Mouse (Mus musculus): ENCODE results near the gene Mrnip. TPM values are rescaled to one million over a fixed set of nuclear protein-coding genes. Genes with fewer than 3 reads are reported as not detected.

Mrnip gene
- polyA plus RNA-seq, 1 experiment from 2014 or later, result 33.7 TPM

DNA sequence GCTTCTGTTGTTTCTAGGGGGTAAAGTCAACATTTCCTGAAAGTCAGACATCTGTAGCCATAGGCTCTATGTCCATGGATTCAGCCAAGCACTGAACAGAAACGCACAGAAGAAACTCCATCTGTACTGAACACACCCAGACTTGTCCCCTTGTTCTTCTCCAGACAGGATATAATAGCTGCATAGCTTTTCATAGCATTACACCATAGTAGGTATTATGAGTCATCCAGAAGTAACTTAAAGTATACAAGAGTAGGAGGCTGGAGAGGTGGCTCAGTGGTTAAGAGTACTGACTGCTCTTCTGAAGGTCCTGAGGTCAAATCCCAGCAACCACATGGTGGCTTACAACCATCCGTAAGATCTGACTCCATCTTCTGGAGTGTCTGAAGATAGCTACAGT, 18.5 kb upstream of the Mrnip start:
- H3K4me2 ChIP-seq (ENCODE audit: low read length), result no peak overlapping the region
- no peak overlapping the region for H3K27ac ChIP-seq (ENCODE audit: low read length)
- H3K4me3 ChIP-seq (replicated peaks; ENCODE audit: low read length), result no peak overlapping the region
- no peaks in the 10 kb centered on the region for H3K27me3 ChIP-seq (replicated peaks; ENCODE audit: control insufficient read depth, insufficient read depth, low read length)
- no peaks in the 10 kb centered on the region for H3K9me3 ChIP-seq (ENCODE audit: control insufficient read depth, low read length)
- WGBS, result 90% methylated on average over 2 of the region's 2 CpGs
- no peaks in the 10 kb centered on the region for H3K4me1 ChIP-seq (replicated peaks; ENCODE audit: control insufficient read depth, insufficient read depth, low read length)
- ATAC-seq, result no peak
- no peak overlapping the region for H3K9ac ChIP-seq (replicated peaks; ENCODE audit: low read depth, low read length)
- peaks cover 48% of the 10 kb centered on the region for H3K36me3 ChIP-seq (ENCODE audit: control insufficient read depth, insufficient read depth)

DNA sequence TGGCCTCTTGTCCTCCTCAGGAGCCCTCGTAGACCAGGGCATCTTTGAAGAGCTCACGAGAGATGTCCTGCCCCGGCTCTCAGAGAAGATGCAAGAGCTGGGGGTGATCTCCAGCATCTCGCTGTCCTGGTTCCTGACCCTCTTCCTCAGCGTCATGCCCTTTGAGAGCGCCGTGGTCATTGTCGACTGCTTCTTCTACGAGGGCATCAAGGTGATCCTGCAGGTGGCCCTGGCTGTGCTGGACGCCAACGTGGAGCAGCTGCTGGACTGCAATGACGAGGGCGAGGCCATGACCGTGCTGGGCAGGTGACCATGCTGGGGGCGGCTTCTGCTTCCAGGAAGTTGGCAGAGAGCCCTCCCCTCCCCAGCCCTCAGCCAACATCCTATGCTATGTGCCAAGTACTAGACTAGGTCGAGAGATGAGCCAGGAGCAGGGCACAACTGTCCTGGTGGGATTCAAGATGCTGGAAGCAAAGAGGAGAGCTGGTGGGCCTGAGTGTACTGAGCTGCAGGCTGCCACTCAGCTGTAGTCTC, 17.5 kb upstream of the Mrnip start:
- Histone ChIP-seq H3K4me2 (ENCODE audit: low read length) (no peak overlapping the region), H3K9me3 (ENCODE audit: control insufficient read depth, low read length) (no peaks in the 10 kb centered on the region), H3K36me3 (ENCODE audit: control insufficient read depth, insufficient read depth) (peaks cover 40% of the 10 kb centered on the region), H3K4me1 (replicated peaks; ENCODE audit: control insufficient read depth, insufficient read depth, low read length) (no peaks in the 10 kb centered on the region), H3K27me3 (replicated peaks; ENCODE audit: control insufficient read depth, insufficient read depth, low read length) (no peaks in the 10 kb centered on the region), H3K4me3 (replicated peaks; ENCODE audit: low read length) (no peak overlapping the region), H3K9ac (replicated peaks; ENCODE audit: low read depth, low read length) (no peak overlapping the region), H3K27ac (ENCODE audit: low read length) (no peak overlapping the region)
- WGBS, result 92% methylated on average over 16 of the region's 16 CpGs
- ATAC-seq, result no peak

DNA sequence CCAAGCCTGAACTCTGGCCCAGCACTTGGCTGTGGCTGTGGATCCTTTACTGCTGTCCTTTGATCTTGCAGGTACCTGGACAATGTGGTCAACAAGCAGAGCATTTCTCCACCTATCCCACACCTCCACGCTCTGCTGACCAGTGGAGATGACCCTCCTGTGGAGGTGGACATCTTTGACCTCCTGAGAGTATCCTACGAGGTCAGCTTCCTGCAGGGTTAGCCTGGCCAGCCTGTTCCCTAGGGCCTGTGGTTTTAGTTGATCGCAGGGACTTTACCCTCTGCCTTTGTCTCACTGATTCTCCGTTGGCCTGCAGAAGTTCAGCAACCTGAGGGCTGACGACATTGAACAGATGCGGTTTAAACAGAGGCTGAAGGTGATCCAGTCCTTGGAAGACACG, 15.9 kb upstream of the Mrnip start:
- Histone ChIP-seq H3K27me3 (replicated peaks; ENCODE audit: control insufficient read depth, insufficient read depth, low read length) (no peaks in the 10 kb centered on the region), H3K9ac (replicated peaks; ENCODE audit: low read depth, low read length) (no peak overlapping the region), H3K4me3 (replicated peaks; ENCODE audit: low read length) (no peak overlapping the region), H3K36me3 (ENCODE audit: control insufficient read depth, insufficient read depth) (peaks cover 34% of the 10 kb centered on the region), H3K27ac (ENCODE audit: low read length) (no peak overlapping the region), H3K4me2 (ENCODE audit: low read length) (no peak overlapping the region), H3K4me1 (replicated peaks; ENCODE audit: control insufficient read depth, insufficient read depth, low read length) (no peaks in the 10 kb centered on the region), H3K9me3 (ENCODE audit: control insufficient read depth, low read length) (no peaks in the 10 kb centered on the region)
- 95% methylated on average over 7 of the region's 7 CpGs for WGBS
- ATAC-seq, result no peak

DNA sequence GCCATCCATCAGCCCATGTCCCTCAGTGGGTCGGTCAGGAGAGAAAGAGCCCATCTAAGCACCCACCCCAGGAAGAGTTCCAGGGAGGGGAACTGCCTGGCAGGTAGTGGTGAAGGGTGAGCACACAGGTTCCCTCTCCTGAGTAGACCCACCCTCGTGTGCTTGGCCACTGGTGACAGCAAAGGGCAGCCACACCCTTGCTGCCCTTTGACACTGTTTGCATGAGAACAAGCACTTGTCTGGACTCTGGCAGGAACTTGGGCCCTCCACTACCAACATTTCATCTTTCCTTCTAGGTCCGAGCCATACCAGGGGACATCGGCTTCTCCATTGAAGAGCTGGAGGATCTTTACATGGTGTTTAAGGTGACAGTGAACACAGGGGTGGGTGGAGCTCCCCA, 14.9 kb upstream of the Mrnip start:
- H3K27ac ChIP-seq (ENCODE audit: low read length), result no peak overlapping the region
- no peaks in the 10 kb centered on the region for H3K9me3 ChIP-seq (ENCODE audit: control insufficient read depth, low read length)
- no peak overlapping the region for H3K9ac ChIP-seq (replicated peaks; ENCODE audit: low read depth, low read length)
- ATAC-seq, result no peak
- H3K4me2 ChIP-seq (ENCODE audit: low read length), result no peak overlapping the region
- H3K4me3 ChIP-seq (replicated peaks; ENCODE audit: low read length), result no peak overlapping the region
- H3K36me3 ChIP-seq (ENCODE audit: control insufficient read depth, insufficient read depth), result peaks cover 30% of the 10 kb centered on the region
- 87% methylated on average over 4 of the region's 4 CpGs for WGBS
- H3K27me3 ChIP-seq (replicated peaks; ENCODE audit: control insufficient read depth, insufficient read depth, low read length), result no peaks in the 10 kb centered on the region
- no peaks in the 10 kb centered on the region for H3K4me1 ChIP-seq (replicated peaks; ENCODE audit: control insufficient read depth, insufficient read depth, low read length)

DNA sequence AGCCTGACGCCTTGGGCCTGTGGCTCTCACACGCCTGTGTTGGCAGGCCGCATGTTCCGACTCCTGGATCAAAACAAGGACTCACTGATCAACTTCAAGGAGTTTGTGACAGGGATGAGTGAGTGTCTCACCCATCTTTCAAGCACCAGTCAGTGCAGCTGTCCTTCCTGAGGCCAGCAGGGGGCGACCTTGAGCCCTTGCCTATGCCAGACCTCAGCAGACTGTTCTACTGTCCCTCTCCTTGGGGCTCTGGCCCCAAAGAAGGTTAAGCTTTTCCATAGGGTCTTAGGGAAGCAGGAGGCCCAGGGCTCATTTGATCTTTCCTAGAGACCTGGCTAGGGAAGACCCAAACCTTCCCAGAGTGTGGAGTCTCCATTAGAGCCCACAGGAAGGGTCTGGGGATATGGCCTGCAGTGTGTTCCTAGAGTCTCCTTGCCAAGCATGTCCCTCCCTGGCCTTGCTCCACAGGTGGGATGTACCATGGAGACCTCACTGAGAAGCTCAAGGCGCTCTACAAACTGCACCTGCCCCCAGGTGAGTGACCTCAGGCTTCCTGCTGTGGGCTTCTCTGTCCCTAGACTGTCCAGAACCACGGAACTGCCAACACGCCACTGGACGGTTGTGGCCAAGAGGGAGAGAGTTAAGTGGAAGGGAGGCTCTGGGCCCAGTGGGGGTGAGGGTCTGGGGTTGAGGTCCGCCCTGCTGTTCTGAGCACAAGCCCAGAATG, 12.5 kb upstream of the Mrnip start:
- Histone ChIP-seq H3K4me3 (replicated peaks; ENCODE audit: low read length) (no peak overlapping the region), H3K27ac (ENCODE audit: low read length) (no peak overlapping the region), H3K27me3 (replicated peaks; ENCODE audit: control insufficient read depth, insufficient read depth, low read length) (no peaks in the 10 kb centered on the region), H3K4me1 (replicated peaks; ENCODE audit: control insufficient read depth, insufficient read depth, low read length) (no peaks in the 10 kb centered on the region), H3K9ac (replicated peaks; ENCODE audit: low read depth, low read length) (no peak overlapping the region), H3K4me2 (ENCODE audit: low read length) (no peak overlapping the region), H3K36me3 (ENCODE audit: control insufficient read depth, insufficient read depth) (peaks cover 22% of the 10 kb centered on the region), H3K9me3 (ENCODE audit: control insufficient read depth, low read length) (no peaks in the 10 kb centered on the region)
- ATAC-seq, result peak; percentile 29; the same call in 1 of the 2 replicates
- 64% methylated on average over 10 of the region's 10 CpGs for WGBS

DNA sequence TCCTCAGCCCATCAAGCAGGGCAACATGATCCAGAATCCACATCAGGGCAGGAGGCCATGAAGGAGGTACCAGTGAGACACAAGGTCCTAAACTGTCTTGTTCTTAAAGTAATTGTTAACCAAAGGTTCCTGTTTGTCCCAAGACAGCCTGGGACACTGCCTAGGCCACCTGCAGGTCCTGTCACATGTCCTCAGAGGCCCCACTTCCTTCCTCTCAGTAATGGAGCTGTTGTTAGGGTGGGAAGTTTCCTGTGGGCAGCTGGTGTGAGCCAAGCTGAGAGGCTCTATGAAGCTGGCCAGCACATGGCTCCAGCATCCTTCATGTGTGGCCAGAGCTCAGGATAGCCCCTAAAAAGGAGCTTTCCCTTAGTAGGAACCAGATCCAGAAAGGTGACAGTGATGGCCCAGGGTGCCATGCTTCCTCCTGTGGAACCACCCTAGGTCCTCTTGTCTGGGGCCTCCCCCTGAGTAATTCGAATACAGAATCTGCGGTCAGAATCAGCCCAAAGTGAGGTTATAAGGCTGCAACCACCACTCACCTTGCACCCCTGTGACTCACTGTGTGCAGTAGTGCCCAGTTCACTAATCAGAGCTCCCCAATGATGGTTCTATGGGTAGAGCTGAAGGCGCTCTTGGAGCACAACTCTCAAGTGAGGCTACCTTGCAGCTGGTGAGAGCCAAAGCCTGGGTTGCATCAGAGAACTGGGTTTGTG, 11.8 kb upstream of the Mrnip start:
- H3K27ac ChIP-seq (ENCODE audit: low read length), result no peak overlapping the region
- no peaks in the 10 kb centered on the region for H3K4me1 ChIP-seq (replicated peaks; ENCODE audit: control insufficient read depth, insufficient read depth, low read length)
- peaks cover 15% of the 10 kb centered on the region for H3K36me3 ChIP-seq (ENCODE audit: control insufficient read depth, insufficient read depth)
- WGBS, result 98% methylated on average over 3 of the region's 3 CpGs
- no peaks in the 10 kb centered on the region for H3K27me3 ChIP-seq (replicated peaks; ENCODE audit: control insufficient read depth, insufficient read depth, low read length)
- no peaks in the 10 kb centered on the region for H3K9me3 ChIP-seq (ENCODE audit: control insufficient read depth, low read length)
- no peak overlapping the region for H3K9ac ChIP-seq (replicated peaks; ENCODE audit: low read depth, low read length)
- no peak overlapping the region for H3K4me3 ChIP-seq (replicated peaks; ENCODE audit: low read length)
- ATAC-seq, result no peak
- H3K4me2 ChIP-seq (ENCODE audit: low read length), result no peak overlapping the region

DNA sequence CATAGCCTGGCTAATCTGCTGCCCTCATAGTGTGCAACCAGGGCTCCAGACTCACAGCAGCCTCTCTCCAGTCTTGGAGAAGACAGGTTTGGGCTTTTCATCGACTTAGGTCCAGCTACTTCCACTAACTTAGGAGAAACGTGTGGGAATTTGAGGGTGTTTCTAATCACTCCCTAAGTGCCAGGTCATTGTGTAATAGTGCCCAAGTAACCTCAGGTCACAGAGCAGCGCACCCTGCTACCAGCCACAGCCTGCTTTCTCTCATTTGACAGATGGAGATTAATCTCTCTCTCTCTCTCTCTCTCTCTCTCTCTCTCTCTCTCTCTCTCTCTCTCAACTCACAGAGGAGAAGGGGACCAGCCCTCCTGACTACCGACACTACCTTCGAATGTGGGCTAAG, 5.9 kb upstream of the Mrnip start:
- Histone ChIP-seq H3K27me3 (replicated peaks; ENCODE audit: control insufficient read depth, insufficient read depth, low read length) (no peaks in the 10 kb centered on the region), H3K4me2 (ENCODE audit: low read length) (no peak overlapping the region), H3K4me3 (replicated peaks; ENCODE audit: low read length) (no peak overlapping the region), H3K36me3 (ENCODE audit: control insufficient read depth, insufficient read depth) (peaks cover 22% of the 10 kb centered on the region), H3K4me1 (replicated peaks; ENCODE audit: control insufficient read depth, insufficient read depth, low read length) (no peaks in the 10 kb centered on the region), H3K9me3 (ENCODE audit: control insufficient read depth, low read length) (no peaks in the 10 kb centered on the region), H3K27ac (ENCODE audit: low read length) (no peak overlapping the region), H3K9ac (replicated peaks; ENCODE audit: low read depth, low read length) (no peak overlapping the region)
- 93% methylated on average over 5 of the region's 5 CpGs for WGBS
- no peak for ATAC-seq

DNA sequence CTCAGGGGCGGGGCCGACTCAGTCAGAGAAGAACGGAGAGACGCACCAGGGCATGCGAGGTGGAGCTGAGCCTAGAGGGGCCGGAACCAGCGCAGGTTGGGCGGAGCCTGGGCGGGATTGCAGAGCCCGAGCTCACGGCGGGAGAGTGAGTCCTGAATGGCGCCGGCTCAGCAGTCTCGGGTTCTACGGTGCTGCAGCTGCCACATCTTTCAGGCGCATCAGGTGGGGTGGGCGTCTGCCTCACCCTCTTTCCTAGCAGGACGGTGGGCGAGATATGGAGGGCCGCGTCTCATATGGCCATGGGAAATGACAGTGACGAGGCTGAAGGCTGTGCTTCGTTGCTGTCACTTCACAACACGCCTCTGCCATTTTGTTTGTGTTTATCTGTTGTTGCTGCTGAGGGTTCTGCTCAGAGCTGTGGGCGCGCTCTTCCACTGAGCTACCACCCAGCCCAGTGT, 515 bp downstream of the Mrnip start:
- Histone ChIP-seq H3K4me2 (ENCODE audit: low read length) (peak overlapping the region; percentile 81), H3K27me3 (replicated peaks; ENCODE audit: control insufficient read depth, insufficient read depth, low read length) (no peaks in the 10 kb centered on the region), H3K4me3 (replicated peaks; ENCODE audit: low read length) (peak overlapping the region; percentile 76), H3K9ac (replicated peaks; ENCODE audit: low read depth, low read length) (peak overlapping the region; percentile 83), H3K4me1 (replicated peaks; ENCODE audit: control insufficient read depth, insufficient read depth, low read length) (peaks cover 10% of the 10 kb centered on the region), H3K9me3 (ENCODE audit: control insufficient read depth, low read length) (no peaks in the 10 kb centered on the region), H3K27ac (ENCODE audit: low read length) (peak overlapping the region; percentile 88), H3K36me3 (ENCODE audit: control insufficient read depth, insufficient read depth) (peaks cover 14% of the 10 kb centered on the region)
- ATAC-seq, result peak; percentile 100
- WGBS, result 0% methylated on average over 27 of the region's 27 CpGs

DNA sequence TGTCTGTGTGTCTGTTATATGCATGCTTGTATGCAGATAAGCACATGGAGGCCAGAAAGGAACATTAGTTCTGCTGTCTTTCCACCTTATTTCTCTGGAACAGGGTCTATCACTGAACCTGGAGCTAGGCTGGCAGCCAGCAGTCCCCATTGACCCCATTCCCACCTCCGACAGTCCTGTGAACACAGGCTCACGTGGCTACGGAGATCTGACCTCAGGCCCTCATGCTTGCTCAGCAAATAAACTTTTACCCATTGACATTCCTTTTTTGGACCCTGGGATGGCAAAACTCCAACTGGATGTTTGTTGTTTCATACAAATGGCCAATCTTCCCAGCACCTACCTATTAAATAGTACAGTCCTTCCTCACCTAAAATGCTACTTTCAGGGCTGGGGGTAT, 2.1 kb downstream of the Mrnip start:
- Histone ChIP-seq H3K27me3 (replicated peaks; ENCODE audit: control insufficient read depth, insufficient read depth, low read length) (no peaks in the 10 kb centered on the region), H3K9me3 (ENCODE audit: control insufficient read depth, low read length) (no peaks in the 10 kb centered on the region), H3K36me3 (ENCODE audit: control insufficient read depth, insufficient read depth) (peaks cover 5% of the 10 kb centered on the region; the same call in 1 of the 2 replicates), H3K4me3 (replicated peaks; ENCODE audit: low read length) (no peak overlapping the region), H3K9ac (replicated peaks; ENCODE audit: low read depth, low read length) (no peak overlapping the region), H3K27ac (ENCODE audit: low read length) (no peak overlapping the region), H3K4me2 (ENCODE audit: low read length) (no peak overlapping the region), H3K4me1 (replicated peaks; ENCODE audit: control insufficient read depth, insufficient read depth, low read length) (peaks cover 10% of the 10 kb centered on the region)
- no peak for ATAC-seq
- 82% methylated on average over 3 of the region's 3 CpGs for WGBS

Measured in forebrain, embryonic 16.5 days (tissue).